Mouse (Mus musculus) R1 (cell line): ENCODE measurements around the gene Rspry1.

Experiments
- DNase-seq: peaks from one replicate; pipeline ENCODE4 v3.0.0-alpha.2; 2018; ENCODE audit warnings: low read depth, low spot score

Gene Rspry1

GRCm38 (mm10) chr8:94684287-94684686 lies 82.5 kb downstream of the Rspry1 start:
- no peak for DNase-seq

GRCm38 (mm10) chr8:94685953-94686352 lies 84.2 kb downstream of the Rspry1 start:
- no peak for DNase-seq

- peak; percentile 25 for DNase-seq
Observed at GRCm38 (mm10) chr8:94694701-94695100, 93.0 kb downstream of the Rspry1 start.

- peak; percentile 46 for DNase-seq
Observed at GRCm38 (mm10) chr8:94695341-94695993, 93.7 kb downstream of the Rspry1 start.

GRCm38 (mm10) chr8:94695994-94696384 lies 94.3 kb downstream of the Rspry1 start, which contains the start of gene Pllp:
Gene Pllp (minus strand): TSS chr8:94696278.
- peak; percentile 83 for DNase-seq

- DNase-seq: no peak
Observed at GRCm38 (mm10) chr8:94696566-94696965, 94.8 kb downstream of the Rspry1 start.

- DNase-seq: no peak
Observed at GRCm38 (mm10) chr8:94697956-94698355, 96.2 kb downstream of the Rspry1 start.

- no peak for DNase-seq
Observed at GRCm38 (mm10) chr8:94699366-94699765, 97.6 kb downstream of the Rspry1 start.

- DNase-seq: no peak
Observed at GRCm38 (mm10) chr8:94700421-94700935, 98.7 kb downstream of the Rspry1 start.

GRCm38 (mm10) chr8:94702156-94702555 lies 100.4 kb downstream of the Rspry1 start:
- no peak for DNase-seq

GRCm38 (mm10) chr8:94702844-94703813 lies 101.4 kb downstream of the Rspry1 start:
- DNase-seq: peak; percentile 88

GRCm38 (mm10) chr8:94703972-94704668 lies 102.4 kb downstream of the Rspry1 start:
- DNase-seq: peak; percentile 94

- no peak for DNase-seq
Observed at GRCm38 (mm10) chr8:94704669-94704984, 102.9 kb downstream of the Rspry1 start.

- DNase-seq: no peak
Observed at GRCm38 (mm10) chr8:94705581-94706245, 104.0 kb downstream of the Rspry1 start.

GRCm38 (mm10) chr8:94706732-94707395 lies 105.1 kb downstream of the Rspry1 start:
- DNase-seq: peak; percentile 41
